Mouse (Mus musculus): Measurements from ENCODE around the gene Ift172. TPM values are rescaled to one million over a fixed set of nuclear protein-coding genes. Genes with fewer than 3 reads are reported as not detected.

Ift172 gene
- 22.3 and 28.5 TPM in 2 replicates for polyA plus RNA-seq (2014; fragmentation: Nextera tagmentation; extraction: Ambion mirVana)

DNA sequence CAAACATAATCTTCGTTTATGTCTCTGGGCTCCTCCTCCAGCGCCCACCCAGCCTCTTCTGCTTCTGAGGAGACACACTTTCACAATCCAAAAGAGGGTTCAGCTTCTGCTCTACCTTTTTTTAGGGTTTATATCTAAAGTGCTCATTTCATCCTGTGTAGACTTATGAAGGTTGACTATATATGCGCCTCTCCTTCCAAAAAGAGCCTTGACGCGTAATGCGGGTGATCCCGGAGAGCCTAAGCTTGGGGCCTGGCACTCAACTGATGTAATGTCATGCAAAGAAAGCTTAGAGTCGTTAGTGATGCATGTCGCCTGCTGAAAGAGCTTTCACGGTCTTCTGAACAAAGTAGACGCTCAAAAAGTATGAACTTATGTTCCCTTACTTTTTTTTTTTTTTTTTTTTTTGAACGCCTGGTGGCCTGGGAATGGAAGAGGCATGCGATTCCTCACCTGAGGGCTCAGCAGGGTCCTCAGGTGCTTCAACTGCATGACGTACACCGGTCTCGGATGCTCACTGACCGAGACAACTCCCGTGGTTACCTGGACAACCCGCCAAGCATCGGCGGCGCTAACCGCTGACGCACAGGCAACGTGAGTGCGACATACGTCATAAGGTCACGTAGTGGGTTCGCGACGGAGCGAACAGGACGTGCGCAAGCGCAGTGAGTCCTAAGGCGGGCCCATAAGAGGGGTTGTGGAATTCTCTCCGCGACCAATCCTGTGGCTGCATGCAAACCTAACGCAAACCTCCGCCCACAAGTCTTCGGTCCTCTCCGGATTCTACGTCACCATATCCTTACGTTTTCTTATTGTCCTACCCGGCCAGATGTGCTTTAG lies at the start of gene Ift172:
Ift172 (minus strand) TSS at position 596 of the 840 bp plus-strand sequence.
- Histone ChIP-seq H3K4me3 (ENCODE audit: control insufficient read depth in 1 of 2, insufficient read depth in 1 of 2, low read depth in 1 of 2, low read length in 2 of 2) (peak within 1 kb of the TSS; percentile 61 to 74), H3K9ac (ENCODE audit: low read length) (peak within 1 kb of the TSS; percentile 65), H3K4me1 (ENCODE audit: control insufficient read depth in 2 of 2, insufficient read depth in 2 of 2, low read length in 2 of 2) (peaks cover 3 to 20% of the 10 kb centered on the region in 2 experiments; a peak in 2 of 4 replicates), H3K27me3 (ENCODE audit: control insufficient read depth, insufficient read depth, low read length) (no peaks in the 10 kb centered on the region), H3K27ac (replicated peaks in 1 of 2; ENCODE audit: control insufficient read depth in 1 of 2, insufficient read depth in 1 of 2, low read depth in 2 of 2, low read length in 2 of 2) (peak within 1 kb of the TSS; percentile 82 to 87), H3K36me3 (ENCODE audit: control insufficient read depth, insufficient read depth, low read length) (peaks cover 26% of the 10 kb centered on the region), H3K9me3 (ENCODE audit: control insufficient read depth, low read length) (no peaks in the 10 kb centered on the region), H3K4me2 (ENCODE audit: low read length) (peak within 1 kb of the TSS; percentile 71)
- peak; percentile 97 for ATAC-seq (ENCODE audit: insufficient number of reproducible peaks, insufficient read depth, low FRiP score, low read depth)
- 3% methylated on average over 45 of the region's 45 CpGs for WGBS

DNA sequence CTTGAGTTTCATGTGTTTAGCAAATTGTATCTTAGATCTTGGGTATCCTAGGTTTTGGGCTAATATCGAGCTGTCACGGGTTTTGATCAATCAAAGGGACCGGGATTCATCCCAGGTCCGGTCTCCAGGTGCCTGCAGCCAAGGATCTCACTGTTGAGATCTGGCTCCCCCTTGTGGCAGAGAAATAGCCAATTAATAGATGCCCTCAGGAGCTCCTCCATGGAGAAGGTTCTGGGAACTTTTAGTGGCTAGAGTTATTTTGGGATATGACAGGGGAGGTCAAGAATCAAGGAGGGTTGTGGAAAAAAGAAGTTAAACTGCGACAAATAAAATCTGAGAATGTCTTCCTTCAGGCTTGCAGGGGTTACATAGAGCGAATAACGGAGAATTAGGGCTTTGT lies 37.3 kb upstream of the Ift172 start:
- WGBS: 29% methylated on average over 7 of the region's 7 CpGs
- Histone ChIP-seq H3K4me2 (ENCODE audit: low read length) (no peak overlapping the region), H3K4me3 (ENCODE audit: control insufficient read depth in 1 of 2, insufficient read depth in 1 of 2, low read depth in 1 of 2, low read length in 2 of 2) (no peak overlapping the region), H3K36me3 (ENCODE audit: control insufficient read depth, insufficient read depth, low read length) (no peaks in the 10 kb centered on the region), H3K27ac (replicated peaks in 1 of 2; ENCODE audit: control insufficient read depth in 1 of 2, insufficient read depth in 1 of 2, low read depth in 2 of 2, low read length in 2 of 2) (no peak overlapping the region), H3K27me3 (ENCODE audit: control insufficient read depth, insufficient read depth, low read length) (no peaks in the 10 kb centered on the region), H3K9ac (ENCODE audit: low read length) (no peak overlapping the region), H3K9me3 (ENCODE audit: control insufficient read depth, low read length) (peaks cover 4% of the 10 kb centered on the region; the same call in 1 of the 2 replicates), H3K4me1 (ENCODE audit: control insufficient read depth in 2 of 2, insufficient read depth in 2 of 2, low read length in 2 of 2) (peaks cover 2 to 4% of the 10 kb centered on the region in 2 experiments; a peak in 2 of 4 replicates)
- ATAC-seq (ENCODE audit: insufficient number of reproducible peaks, insufficient read depth, low FRiP score, low read depth): no peak

DNA sequence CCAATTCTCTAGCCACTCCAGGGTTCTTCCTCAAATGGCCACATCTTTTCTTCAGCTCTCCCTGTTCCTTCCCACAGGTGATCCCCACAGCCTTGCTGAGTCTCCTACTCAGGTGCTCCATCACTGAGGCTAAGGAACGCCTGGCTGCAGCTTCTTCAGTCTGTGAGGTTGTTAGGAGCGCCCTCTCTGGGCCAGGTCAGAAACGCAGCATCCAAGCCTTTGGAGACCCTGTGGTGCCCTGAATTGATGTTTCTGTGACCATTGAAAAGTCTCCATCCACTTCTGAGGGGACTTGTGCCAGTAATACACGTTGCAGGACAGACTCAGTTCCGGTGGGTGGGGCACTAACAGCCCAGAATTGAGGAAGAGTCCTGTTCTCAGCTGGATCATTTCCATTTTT lies 35.9 kb upstream of the Ift172 start:
- Histone ChIP-seq H3K9me3 (ENCODE audit: control insufficient read depth, low read length) (no peaks in the 10 kb centered on the region), H3K27me3 (ENCODE audit: control insufficient read depth, insufficient read depth, low read length) (no peaks in the 10 kb centered on the region), H3K27ac (replicated peaks in 1 of 2; ENCODE audit: control insufficient read depth in 1 of 2, insufficient read depth in 1 of 2, low read depth in 2 of 2, low read length in 2 of 2) (no peak overlapping the region), H3K4me3 (ENCODE audit: control insufficient read depth in 1 of 2, insufficient read depth in 1 of 2, low read depth in 1 of 2, low read length in 2 of 2) (no peak overlapping the region), H3K9ac (ENCODE audit: low read length) (no peak overlapping the region), H3K36me3 (ENCODE audit: control insufficient read depth, insufficient read depth, low read length) (no peaks in the 10 kb centered on the region), H3K4me2 (ENCODE audit: low read length) (no peak overlapping the region), H3K4me1 (ENCODE audit: control insufficient read depth in 2 of 2, insufficient read depth in 2 of 2, low read length in 2 of 2) (peaks cover 2 to 4% of the 10 kb centered on the region in 2 experiments; a peak in 2 of 4 replicates)
- WGBS: 16% methylated on average over 5 of the region's 5 CpGs
- no peak for ATAC-seq (ENCODE audit: insufficient number of reproducible peaks, insufficient read depth, low FRiP score, low read depth)

DNA sequence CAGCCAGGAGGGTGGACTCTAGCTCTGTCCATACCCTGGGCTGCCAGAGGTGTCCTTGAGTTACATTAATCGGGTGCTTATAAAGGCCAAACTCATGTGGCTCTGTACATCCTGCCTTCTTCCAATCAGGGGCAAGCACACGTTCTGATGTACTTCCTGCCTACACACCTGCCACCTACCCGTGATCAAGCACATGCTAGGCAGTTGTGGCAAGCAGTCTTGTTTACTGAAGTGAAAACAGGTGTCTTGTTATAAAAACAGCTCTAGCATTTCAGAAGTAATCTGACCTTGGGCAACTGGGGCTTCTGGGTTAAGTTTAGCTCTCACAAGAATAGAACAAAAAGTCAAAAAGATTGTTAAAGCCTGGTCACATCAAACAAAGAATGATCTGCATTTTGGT lies 33.2 kb upstream of the Ift172 start:
- Histone ChIP-seq H3K27me3 (ENCODE audit: control insufficient read depth, insufficient read depth, low read length) (no peaks in the 10 kb centered on the region), H3K4me1 (ENCODE audit: control insufficient read depth in 2 of 2, insufficient read depth in 2 of 2, low read length in 2 of 2) (peaks cover 2 to 4% of the 10 kb centered on the region in 2 experiments; a peak in 2 of 4 replicates), H3K4me3 (ENCODE audit: control insufficient read depth in 1 of 2, insufficient read depth in 1 of 2, low read depth in 1 of 2, low read length in 2 of 2) (no peak overlapping the region), H3K9me3 (ENCODE audit: control insufficient read depth, low read length) (no peaks in the 10 kb centered on the region), H3K36me3 (ENCODE audit: control insufficient read depth, insufficient read depth, low read length) (no peaks in the 10 kb centered on the region), H3K4me2 (ENCODE audit: low read length) (no peak overlapping the region), H3K27ac (replicated peaks in 1 of 2; ENCODE audit: control insufficient read depth in 1 of 2, insufficient read depth in 1 of 2, low read depth in 2 of 2, low read length in 2 of 2) (no peak overlapping the region), H3K9ac (ENCODE audit: low read length) (no peak overlapping the region)
- 56% methylated on average over 3 of the region's 3 CpGs for WGBS
- no peak for ATAC-seq (ENCODE audit: insufficient number of reproducible peaks, insufficient read depth, low FRiP score, low read depth)

DNA sequence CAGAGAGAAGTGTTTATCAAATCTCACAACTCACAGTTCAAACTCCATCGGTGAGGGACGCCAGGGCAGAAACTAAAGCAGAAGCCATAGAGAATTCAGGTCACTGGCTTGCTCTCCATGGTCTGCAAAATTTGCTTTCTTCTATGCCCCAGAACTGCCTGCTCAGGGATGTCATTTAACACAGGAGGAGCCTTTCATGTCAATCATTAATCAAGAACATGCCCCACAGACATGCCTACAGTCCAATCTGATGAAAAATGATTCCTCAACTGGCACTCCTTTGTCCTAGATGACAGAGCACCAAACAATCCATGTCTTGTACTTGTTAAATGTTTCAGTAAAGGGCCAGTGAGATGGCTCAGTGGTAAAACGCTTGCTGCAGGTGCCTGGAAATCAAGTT lies 31.9 kb upstream of the Ift172 start:
- Histone ChIP-seq H3K4me1 (ENCODE audit: control insufficient read depth in 2 of 2, insufficient read depth in 2 of 2, low read length in 2 of 2) (no peaks in the 10 kb centered on the region), H3K4me3 (ENCODE audit: control insufficient read depth in 1 of 2, insufficient read depth in 1 of 2, low read depth in 1 of 2, low read length in 2 of 2) (no peak overlapping the region), H3K4me2 (ENCODE audit: low read length) (no peak overlapping the region), H3K27me3 (ENCODE audit: control insufficient read depth, insufficient read depth, low read length) (no peaks in the 10 kb centered on the region), H3K27ac (replicated peaks in 1 of 2; ENCODE audit: control insufficient read depth in 1 of 2, insufficient read depth in 1 of 2, low read depth in 2 of 2, low read length in 2 of 2) (no peak overlapping the region), H3K9me3 (ENCODE audit: control insufficient read depth, low read length) (no peaks in the 10 kb centered on the region), H3K9ac (ENCODE audit: low read length) (no peak overlapping the region), H3K36me3 (ENCODE audit: control insufficient read depth, insufficient read depth, low read length) (no peaks in the 10 kb centered on the region)
- WGBS: 79% methylated on average over 3 of the region's 3 CpGs
- no peak for ATAC-seq (ENCODE audit: insufficient number of reproducible peaks, insufficient read depth, low FRiP score, low read depth)

DNA sequence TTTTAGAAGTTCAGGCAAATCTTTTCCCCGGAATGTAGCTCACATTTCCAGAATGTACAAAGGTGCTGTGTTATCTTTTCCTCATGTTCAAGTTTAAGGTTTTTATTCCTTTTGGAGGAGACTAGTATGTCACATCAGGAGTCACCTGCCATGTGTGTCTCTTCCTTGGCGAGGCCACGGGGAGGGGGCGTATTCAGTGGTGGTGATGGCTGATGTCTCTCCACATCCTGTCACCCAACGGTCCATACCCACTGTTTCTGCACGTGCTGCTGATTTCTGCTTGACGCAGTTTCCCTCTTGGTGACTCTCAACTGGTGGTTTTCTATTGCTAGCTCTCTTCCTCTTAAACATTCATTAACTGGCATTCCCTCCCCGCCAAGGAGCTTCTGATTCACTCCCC lies 21.9 kb upstream of the Ift172 start:
- Histone ChIP-seq H3K4me3 (ENCODE audit: control insufficient read depth in 1 of 2, insufficient read depth in 1 of 2, low read depth in 1 of 2, low read length in 2 of 2) (no peak overlapping the region), H3K36me3 (ENCODE audit: control insufficient read depth, insufficient read depth, low read length) (no peaks in the 10 kb centered on the region), H3K9me3 (ENCODE audit: control insufficient read depth, low read length) (no peaks in the 10 kb centered on the region), H3K27ac (replicated peaks in 1 of 2; ENCODE audit: control insufficient read depth in 1 of 2, insufficient read depth in 1 of 2, low read depth in 2 of 2, low read length in 2 of 2) (no peak overlapping the region), H3K9ac (ENCODE audit: low read length) (no peak overlapping the region), H3K4me1 (ENCODE audit: control insufficient read depth in 2 of 2, insufficient read depth in 2 of 2, low read length in 2 of 2) (no peaks in the 10 kb centered on the region), H3K4me2 (ENCODE audit: low read length) (no peak overlapping the region), H3K27me3 (ENCODE audit: control insufficient read depth, insufficient read depth, low read length) (no peaks in the 10 kb centered on the region)
- ATAC-seq (ENCODE audit: insufficient number of reproducible peaks, insufficient read depth, low FRiP score, low read depth): no peak
- 81% methylated on average over 8 of the region's 8 CpGs for WGBS

DNA sequence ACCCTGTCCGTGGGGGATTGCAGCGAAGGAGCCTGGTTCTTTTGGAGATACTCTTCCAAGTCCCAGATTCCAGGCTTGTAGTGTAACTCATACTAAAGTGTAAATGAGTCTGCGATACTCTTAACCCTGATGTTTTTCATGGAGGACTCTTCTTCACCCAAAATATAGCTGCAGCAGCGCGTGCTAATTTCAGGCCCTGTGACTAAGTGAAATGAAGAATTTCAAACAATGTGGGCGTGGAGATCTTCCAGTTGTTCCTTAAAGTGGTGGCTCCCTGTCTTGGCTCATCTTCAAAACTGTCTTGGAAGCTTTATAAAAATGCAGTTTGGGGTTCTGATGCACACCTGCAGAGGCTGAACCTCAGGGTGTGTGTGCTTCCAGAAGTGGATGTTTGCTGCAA lies 12.2 kb upstream of the Ift172 start:
- no peak overlapping the region for H3K4me2 ChIP-seq (ENCODE audit: low read length)
- no peak for ATAC-seq (ENCODE audit: insufficient number of reproducible peaks, insufficient read depth, low FRiP score, low read depth)
- no peaks in the 10 kb centered on the region for H3K36me3 ChIP-seq (ENCODE audit: control insufficient read depth, insufficient read depth, low read length)
- WGBS: 88% methylated on average over 6 of the region's 6 CpGs
- no peak overlapping the region for H3K4me3 ChIP-seq (ENCODE audit: control insufficient read depth in 1 of 2, insufficient read depth in 1 of 2, low read depth in 1 of 2, low read length in 2 of 2)
- H3K9me3 ChIP-seq (ENCODE audit: control insufficient read depth, low read length): 0 out of 2 replicates have a peak, but pooled peaks cover 4% of the 10 kb centered on the region
- no peak overlapping the region for H3K9ac ChIP-seq (ENCODE audit: low read length)
- H3K27me3 ChIP-seq (ENCODE audit: control insufficient read depth, insufficient read depth, low read length): 0 out of 2 replicates have a peak, but pooled peaks cover 2% of the 10 kb centered on the region
- no peak overlapping the region for H3K27ac ChIP-seq (replicated peaks in 1 of 2; ENCODE audit: control insufficient read depth in 1 of 2, insufficient read depth in 1 of 2, low read depth in 2 of 2, low read length in 2 of 2)
- H3K4me1 ChIP-seq (ENCODE audit: control insufficient read depth in 2 of 2, insufficient read depth in 2 of 2, low read length in 2 of 2): no peaks in the 10 kb centered on the region
